Mouse (Mus musculus): ENCODE data around the gene Ankrd66. TPM values are rescaled to one million over a fixed set of nuclear protein-coding genes. Genes with fewer than 3 reads are reported as not detected.

Gene Ankrd66
- total RNA-seq (2021), result not detected
- long read RNA-seq, experiment 1, result 0 reads
- long read RNA-seq, experiment 2, result 0 reads

DNA sequence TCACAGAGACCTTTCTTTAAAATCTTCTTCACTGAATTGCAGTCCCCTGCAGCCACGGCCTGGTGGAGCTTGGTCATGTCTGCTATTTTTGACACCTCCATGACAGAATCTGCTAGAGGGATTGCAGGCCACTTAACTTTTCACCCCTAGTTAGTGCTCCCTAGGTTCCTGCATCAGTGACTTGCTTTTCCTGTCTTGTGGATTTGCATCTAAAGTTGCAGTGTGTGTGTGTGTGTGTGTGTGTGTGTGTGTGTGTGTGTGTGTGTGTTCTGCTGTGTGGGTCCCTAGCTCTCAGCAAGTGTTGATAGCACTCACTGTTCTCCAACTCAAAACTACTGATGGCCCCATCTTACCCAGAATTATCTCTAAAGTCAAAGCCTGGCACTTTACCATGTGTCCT is at the start of gene Ankrd66:
Gene Ankrd66, minus strand, starts transcription at position 101 of the 400 bp plus-strand sequence.
- DNase-seq (ENCODE audit: low spot score in 2 of 2), result no peak

DNA sequence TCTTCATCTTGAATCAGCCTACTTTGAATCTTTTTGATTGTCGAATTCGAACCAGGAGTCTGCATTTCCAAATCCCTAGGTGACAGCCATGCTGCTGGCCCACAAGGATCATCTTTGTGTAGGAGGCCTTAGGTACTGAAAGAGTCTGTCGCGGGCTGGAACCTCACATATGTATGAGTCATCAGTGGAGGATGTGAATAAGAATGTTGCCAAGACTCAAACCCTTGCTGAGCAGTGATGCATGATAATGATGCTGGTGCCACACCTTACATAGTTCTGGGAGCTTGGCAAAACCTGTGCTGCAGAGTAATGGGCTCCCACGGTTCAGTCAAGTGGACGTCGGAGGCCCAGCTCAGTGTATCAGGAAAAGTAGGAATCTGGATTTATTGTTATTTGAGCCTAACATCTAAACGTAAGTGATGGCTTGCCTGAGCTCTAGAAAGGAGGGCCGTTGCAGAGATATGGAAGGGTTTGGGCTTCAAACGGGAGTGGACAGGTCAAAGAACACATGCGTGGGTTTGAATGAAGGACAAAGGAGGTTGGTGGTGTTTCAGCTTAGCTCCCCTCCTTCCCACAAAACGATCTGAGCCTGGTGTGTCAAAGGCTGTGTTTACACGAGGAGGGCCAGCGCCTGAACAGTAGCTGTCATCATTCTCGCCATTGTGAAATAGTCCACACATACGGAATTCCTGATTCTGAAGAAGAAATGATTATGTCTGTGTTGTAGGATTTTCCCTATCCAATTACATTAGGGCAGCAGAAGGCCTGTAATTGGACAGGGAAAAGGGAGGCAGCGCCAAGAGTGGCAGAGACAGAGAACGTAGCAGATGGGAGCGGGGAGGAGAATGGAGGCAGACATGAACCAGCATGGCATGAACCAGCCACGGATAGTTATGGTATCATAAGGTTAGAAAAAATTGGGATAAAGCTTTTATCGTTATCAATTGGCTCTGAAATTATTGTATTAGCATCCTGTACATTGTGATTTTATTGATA is 49.2 kb upstream of the Ankrd66 start:
- DNase-seq (ENCODE audit: low spot score in 2 of 2), result no peak

DNA sequence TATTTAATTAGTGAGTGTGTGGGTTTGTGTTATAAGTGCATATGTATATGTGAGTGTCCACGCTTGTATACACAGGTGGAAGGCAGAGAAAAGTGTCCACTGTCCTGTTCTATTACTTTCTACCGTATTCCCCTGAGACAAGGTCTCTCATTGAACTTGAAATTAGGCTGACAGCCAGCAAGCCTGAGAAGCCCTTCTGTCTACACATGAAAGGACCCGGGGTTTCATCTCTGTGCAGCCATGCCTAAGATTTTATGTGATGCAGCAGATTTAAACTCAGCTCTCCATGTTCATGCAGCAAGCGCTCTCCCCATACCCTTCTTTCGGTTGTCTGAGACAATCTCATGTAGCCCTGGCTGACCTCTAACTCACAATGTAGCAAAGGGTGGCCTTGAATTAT is 47.1 kb upstream of the Ankrd66 start:
- no peak for DNase-seq (ENCODE audit: low spot score in 2 of 2)

DNA sequence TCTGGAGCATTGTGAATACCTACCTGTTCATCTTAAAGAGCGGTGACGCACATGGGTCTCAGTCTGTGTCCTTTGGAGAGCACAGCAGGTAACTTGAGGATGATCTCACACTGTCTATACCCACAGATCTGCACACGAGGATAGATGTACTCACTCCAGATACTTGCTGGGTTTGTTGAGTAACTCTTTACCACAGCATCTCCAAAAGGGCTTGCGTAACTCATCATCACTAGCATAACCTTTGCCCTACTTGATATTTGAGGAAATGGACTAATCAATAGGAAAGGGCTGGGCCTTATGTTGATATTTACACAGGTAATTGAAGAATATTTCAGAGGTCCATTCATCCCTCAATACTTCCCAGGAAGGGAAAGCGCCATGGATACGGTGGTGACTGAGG is 46.3 kb upstream of the Ankrd66 start:
- no peak for DNase-seq (ENCODE audit: low spot score in 2 of 2)

- no peak for DNase-seq (ENCODE audit: low spot score in 2 of 2)
These were observed 43.8 kb upstream of the Ankrd66 start for GRCm38 (mm10) chr17:43587278-43587677.

DNA sequence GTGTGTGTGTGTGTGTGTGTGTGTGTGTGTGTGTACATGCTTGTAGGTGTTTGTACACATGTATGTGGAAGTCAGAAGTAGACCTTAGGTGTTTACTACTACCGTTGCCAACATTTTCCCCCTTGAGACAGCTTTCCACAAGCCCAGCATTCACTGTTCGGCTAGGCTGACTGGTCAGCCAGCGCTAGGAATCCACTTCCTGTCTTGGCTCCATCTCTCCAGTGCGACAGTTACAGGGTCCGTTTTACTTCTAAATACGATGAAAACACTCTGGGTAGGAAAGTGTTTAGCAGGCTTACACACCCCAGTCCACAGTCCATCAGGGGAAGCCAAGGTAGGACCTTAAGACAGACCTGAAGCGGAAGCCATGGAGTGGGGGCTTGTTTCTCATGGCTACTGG is 41.3 kb upstream of the Ankrd66 start:
- no peak for DNase-seq (ENCODE audit: low spot score in 2 of 2)

GRCm38 (mm10) chr17:43581012-43581467 is 37.6 kb upstream of the Ankrd66 start:
- DNase-seq (ENCODE audit: low spot score in 2 of 2), result no peak

DNA sequence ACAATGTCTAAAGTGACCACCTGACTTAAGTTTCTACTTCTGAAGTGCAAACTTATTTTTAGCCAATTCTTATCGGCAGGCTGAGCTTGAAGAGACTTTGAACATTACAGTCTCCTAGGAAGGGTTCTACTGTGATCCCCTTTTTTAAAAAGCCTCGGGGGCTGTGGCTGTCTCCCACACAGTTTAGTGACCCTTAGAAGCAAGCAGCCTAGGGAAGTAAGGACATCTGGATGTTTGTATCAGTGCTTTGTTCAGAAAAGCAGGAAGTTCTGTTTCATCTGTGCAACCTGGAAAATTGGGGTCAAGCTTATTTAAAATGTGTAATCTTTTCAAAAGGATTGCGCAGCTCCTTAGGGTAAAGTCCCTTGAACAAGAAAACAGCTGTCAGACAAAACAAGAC is 37.0 kb upstream of the Ankrd66 start:
- DNase-seq (ENCODE audit: low spot score in 2 of 2), result no peak

GRCm38 (mm10) chr17:43573624-43574073 is 30.2 kb upstream of the Ankrd66 start:
- DNase-seq (ENCODE audit: low spot score in 2 of 2), result no peak

DNA sequence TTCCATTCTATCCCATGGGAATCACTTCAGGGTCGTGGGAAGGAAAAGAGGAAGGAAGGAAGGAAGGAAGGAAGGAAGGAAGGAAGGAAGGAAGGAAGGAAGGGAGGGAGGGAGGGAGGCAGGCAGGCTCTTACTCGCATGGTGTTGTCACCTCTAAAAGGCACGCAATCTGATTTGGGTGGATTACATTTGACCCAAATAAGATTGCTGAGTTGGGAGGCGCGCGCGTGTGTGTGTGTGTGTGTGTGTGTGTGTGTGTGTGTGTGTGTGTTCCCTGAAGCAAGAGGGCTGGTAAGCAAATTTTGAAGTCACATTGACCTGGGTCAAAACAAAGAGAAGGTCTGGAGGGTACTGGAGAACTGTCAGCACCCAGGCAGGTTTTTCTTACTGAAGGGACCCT is 25.8 kb upstream of the Ankrd66 start:
- DNase-seq (ENCODE audit: low spot score in 2 of 2), result no peak

GRCm38 (mm10) chr17:43567992-43568888 is 24.8 kb upstream of the Ankrd66 start, which contains the start of gene Pla2g7:
Gene Pla2g7, plus strand, starts transcription at chr17:43568098.
- no peak for DNase-seq (ENCODE audit: low spot score in 2 of 2)

- DNase-seq (ENCODE audit: low spot score in 2 of 2), result no peak
These were observed 24.2 kb upstream of the Ankrd66 start for GRCm38 (mm10) chr17:43567593-43567991.

GRCm38 (mm10) chr17:43563192-43563987 is 20.0 kb upstream of the Ankrd66 start:
- no peak for DNase-seq (ENCODE audit: low spot score in 2 of 2)

DNA sequence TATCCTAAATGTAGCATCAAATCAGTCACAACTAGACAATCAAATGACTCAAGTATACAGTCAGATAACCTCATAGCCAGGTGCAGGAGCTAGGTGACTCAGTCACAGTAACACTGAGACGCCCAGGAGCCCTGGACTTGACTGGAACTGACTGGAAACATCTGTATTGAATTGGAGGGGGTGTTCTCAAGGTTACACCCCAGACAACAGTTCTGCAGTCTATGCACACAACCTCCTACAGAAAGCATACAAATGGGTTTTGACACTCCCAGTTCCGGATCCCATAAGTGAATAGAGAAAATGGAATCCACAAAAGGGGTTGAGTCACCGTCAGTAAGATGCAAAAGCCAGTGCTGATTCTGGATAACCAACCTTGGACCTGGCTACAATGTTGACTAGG is 15.2 kb upstream of the Ankrd66 start:
- no peak for DNase-seq (ENCODE audit: low spot score in 2 of 2)

- no peak for DNase-seq (ENCODE audit: low spot score in 2 of 2)
These were observed 14.2 kb upstream of the Ankrd66 start for GRCm38 (mm10) chr17:43557541-43558090.

GRCm38 (mm10) chr17:43557104-43557503 is 13.7 kb upstream of the Ankrd66 start:
- no peak for DNase-seq (ENCODE audit: low spot score in 2 of 2)

GRCm38 (mm10) chr17:43554516-43555403 is 11.3 kb upstream of the Ankrd66 start:
- no peak for DNase-seq (ENCODE audit: low spot score in 2 of 2)

GRCm38 (mm10) chr17:43551122-43551630 is 7.7 kb upstream of the Ankrd66 start:
- DNase-seq (ENCODE audit: low spot score in 2 of 2), result no peak

- DNase-seq (ENCODE audit: low spot score in 2 of 2), result no peak
These were observed 601 bp upstream of the Ankrd66 start for GRCm38 (mm10) chr17:43544040-43544439.
